Mouse (Mus musculus): ENCODE measurements around the gene Gpr179.
"Not testable (repeated sequence)": the region's sequence is repeated elsewhere in the genome, so short reads cannot be mapped to it uniquely, and the experiment has no call there.

GRCm38 (mm10) chr11:97312871-97313270 lies 39.0 kb downstream of the Gpr179 start:
- not testable (repeated sequence) for TF ChIP-seq CTCF, EP300 (IDR thresholded peaks at IDR 0.05; ENCODE audit: low read depth)

Measured in heart, postnatal 0 days (tissue).